Mouse (Mus musculus): ENCODE measurements around the gene Tvp23b. TPM values are rescaled to one million over a fixed set of nuclear protein-coding genes. Genes with fewer than 3 reads are reported as not detected.

Tvp23b gene
- polyA plus RNA-seq, 1 experiment from 2014 or later, result 85.4 TPM

DNA sequence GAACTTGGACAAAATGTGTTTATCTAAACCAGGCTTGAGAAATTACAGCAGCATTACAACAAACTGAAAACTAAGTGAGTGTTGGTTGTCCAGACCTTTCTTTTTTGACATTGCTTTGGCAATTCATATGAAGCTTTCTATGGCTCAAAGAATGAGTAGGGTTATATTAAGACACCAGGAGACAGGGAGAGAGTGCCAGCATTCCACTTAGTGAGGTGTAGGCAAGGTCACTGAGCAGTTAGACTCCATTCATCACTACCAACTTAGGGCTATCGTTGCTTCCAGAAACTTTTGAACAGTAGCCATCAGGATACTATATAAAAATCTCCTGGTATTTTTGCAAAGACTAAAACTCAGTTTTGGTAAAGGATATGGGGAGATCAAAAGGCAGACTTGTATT, 1.9 kb upstream of the Tvp23b start:
- no peak for ATAC-seq (ENCODE audit: insufficient read depth, low FRiP score)
- H3K4me2 ChIP-seq (ENCODE audit: low read depth, low read length), result no peak overlapping the region
- 60% methylated on average over 1 of the region's 1 CpGs for WGBS

DNA sequence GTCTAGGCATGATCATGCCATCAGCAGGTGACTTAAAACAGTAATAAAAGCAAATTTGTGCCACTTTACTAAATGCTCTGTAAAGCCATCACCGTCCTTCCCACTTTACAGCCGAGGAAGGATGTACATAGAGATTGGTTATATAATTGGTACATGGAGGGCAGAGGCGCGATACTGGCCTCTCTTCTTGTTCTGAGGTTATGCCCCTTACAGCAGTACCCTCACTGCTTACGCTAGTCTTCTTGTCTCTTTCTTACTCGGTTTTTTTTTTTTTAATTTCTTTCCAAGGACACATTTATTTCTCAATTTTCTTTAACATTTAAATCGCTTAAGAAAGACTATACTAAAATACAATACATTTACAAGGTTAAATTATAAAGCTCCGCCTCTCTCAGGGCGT, 527 bp upstream of the Tvp23b start:
- Histone ChIP-seq H3K36me3 (ENCODE audit: control insufficient read depth, insufficient read depth, low read length) (no peaks in the 10 kb centered on the region), H3K27ac (ENCODE audit: low read length) (peak overlapping the region; percentile 63; the same call in 1 of the 2 replicates), H3K9me3 (replicated peaks; ENCODE audit: control insufficient read depth, low read length) (no peaks in the 10 kb centered on the region), H3K4me2 (ENCODE audit: low read depth, low read length) (peak overlapping the region; percentile 51), H3K9ac (ENCODE audit: low read length) (peak overlapping the region; percentile 64; the same call in 1 of the 2 replicates), H3K4me1 (ENCODE audit: control insufficient read depth, insufficient read depth, low read length) (peaks cover 6% of the 10 kb centered on the region; the same call in 1 of the 2 replicates), H3K27me3 (ENCODE audit: control insufficient read depth, insufficient read depth, low read length) (no peaks in the 10 kb centered on the region), H3K4me3 (replicated peaks; ENCODE audit: low read length) (peak overlapping the region; percentile 77)
- ATAC-seq (ENCODE audit: insufficient read depth, low FRiP score), result no peak
- 23% methylated on average over 9 of the region's 9 CpGs for WGBS

More for the DNA sequence above, 1.9 kb upstream of the Tvp23b start:
- H3K9me3 ChIP-seq (replicated peaks; ENCODE audit: control insufficient read depth, low read length), result no peaks in the 10 kb centered on the region
- H3K27me3 ChIP-seq (ENCODE audit: control insufficient read depth, insufficient read depth, low read length), result no peaks in the 10 kb centered on the region
- peaks cover 6% of the 10 kb centered on the region; the same call in 1 of the 2 replicates for H3K4me1 ChIP-seq (ENCODE audit: control insufficient read depth, insufficient read depth, low read length)
- H3K4me3 ChIP-seq (replicated peaks; ENCODE audit: low read length), result no peak overlapping the region
- H3K36me3 ChIP-seq (ENCODE audit: control insufficient read depth, insufficient read depth, low read length), result no peaks in the 10 kb centered on the region
- no peak overlapping the region for H3K27ac ChIP-seq (ENCODE audit: low read length)
- no peak overlapping the region for H3K9ac ChIP-seq (ENCODE audit: low read length)

- Histone ChIP-seq H3K9ac (ENCODE audit: low read length) (no peak overlapping the region), H3K4me1 (ENCODE audit: control insufficient read depth, insufficient read depth, low read length) (peaks cover 6% of the 10 kb centered on the region; the same call in 1 of the 2 replicates), H3K36me3 (ENCODE audit: control insufficient read depth, insufficient read depth, low read length) (peaks cover 6% of the 10 kb centered on the region; the same call in 1 of the 2 replicates), H3K4me2 (ENCODE audit: low read depth, low read length) (no peak overlapping the region), H3K27me3 (ENCODE audit: control insufficient read depth, insufficient read depth, low read length) (no peaks in the 10 kb centered on the region), H3K9me3 (replicated peaks; ENCODE audit: control insufficient read depth, low read length) (no peaks in the 10 kb centered on the region), H3K4me3 (replicated peaks; ENCODE audit: low read length) (no peak overlapping the region), H3K27ac (ENCODE audit: low read length) (no peak overlapping the region)
- no peak for ATAC-seq (ENCODE audit: insufficient read depth, low FRiP score)
- WGBS, result 90% methylated on average over 8 of the region's 8 CpGs
Measured at GRCm38 (mm10) chr11:62883407-62883806, 4.2 kb downstream of the Tvp23b start.

DNA sequence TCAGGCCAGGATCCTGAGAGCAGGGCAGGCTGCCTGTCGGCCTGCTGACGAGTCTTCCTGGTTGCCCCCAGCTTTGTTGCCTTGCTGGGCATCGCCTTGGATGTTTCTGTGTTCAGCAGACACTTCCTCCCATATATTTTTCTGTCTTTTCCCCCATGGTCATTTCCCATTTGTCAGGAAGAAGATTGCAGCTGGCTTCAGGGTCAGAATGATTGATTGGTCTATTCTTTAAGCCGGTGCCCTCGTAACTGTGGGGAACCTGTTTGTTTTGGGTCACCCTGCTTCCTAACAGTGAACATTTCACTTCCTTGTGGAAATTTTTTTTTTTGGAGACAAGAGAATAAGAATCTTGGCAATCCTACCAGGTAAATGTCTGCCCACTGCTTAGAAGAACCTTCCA, 6.1 kb downstream of the Tvp23b start:
- Histone ChIP-seq H3K4me2 (ENCODE audit: low read depth, low read length) (no peak overlapping the region), H3K27me3 (ENCODE audit: control insufficient read depth, insufficient read depth, low read length) (no peaks in the 10 kb centered on the region), H3K4me1 (ENCODE audit: control insufficient read depth, insufficient read depth, low read length) (peaks cover 2% of the 10 kb centered on the region; the same call in 1 of the 2 replicates), H3K36me3 (ENCODE audit: control insufficient read depth, insufficient read depth, low read length) (peaks cover 6% of the 10 kb centered on the region; the same call in 1 of the 2 replicates), H3K9ac (ENCODE audit: low read length) (no peak overlapping the region), H3K9me3 (replicated peaks; ENCODE audit: control insufficient read depth, low read length) (no peaks in the 10 kb centered on the region), H3K4me3 (replicated peaks; ENCODE audit: low read length) (no peak overlapping the region), H3K27ac (ENCODE audit: low read length) (no peak overlapping the region)
- WGBS, result 57% methylated on average over 5 of the region's 5 CpGs
- no peak for ATAC-seq (ENCODE audit: insufficient read depth, low FRiP score)

GRCm38 (mm10) chr11:62890796-62891195, 11.5 kb downstream of the Tvp23b start:
- Histone ChIP-seq H3K4me3 (replicated peaks; ENCODE audit: low read length) (no peak overlapping the region), H3K9me3 (replicated peaks; ENCODE audit: control insufficient read depth, low read length) (no peaks in the 10 kb centered on the region), H3K27ac (ENCODE audit: low read length) (no peak overlapping the region), H3K27me3 (ENCODE audit: control insufficient read depth, insufficient read depth, low read length) (no peaks in the 10 kb centered on the region), H3K4me1 (ENCODE audit: control insufficient read depth, insufficient read depth, low read length) (no peaks in the 10 kb centered on the region), H3K4me2 (ENCODE audit: low read depth, low read length) (no peak overlapping the region), H3K36me3 (ENCODE audit: control insufficient read depth, insufficient read depth, low read length) (peaks cover 6% of the 10 kb centered on the region; the same call in 1 of the 2 replicates), H3K9ac (ENCODE audit: low read length) (no peak overlapping the region)
- 87% methylated on average over 4 of the region's 4 CpGs for WGBS
- no peak for ATAC-seq (ENCODE audit: insufficient read depth, low FRiP score)

DNA sequence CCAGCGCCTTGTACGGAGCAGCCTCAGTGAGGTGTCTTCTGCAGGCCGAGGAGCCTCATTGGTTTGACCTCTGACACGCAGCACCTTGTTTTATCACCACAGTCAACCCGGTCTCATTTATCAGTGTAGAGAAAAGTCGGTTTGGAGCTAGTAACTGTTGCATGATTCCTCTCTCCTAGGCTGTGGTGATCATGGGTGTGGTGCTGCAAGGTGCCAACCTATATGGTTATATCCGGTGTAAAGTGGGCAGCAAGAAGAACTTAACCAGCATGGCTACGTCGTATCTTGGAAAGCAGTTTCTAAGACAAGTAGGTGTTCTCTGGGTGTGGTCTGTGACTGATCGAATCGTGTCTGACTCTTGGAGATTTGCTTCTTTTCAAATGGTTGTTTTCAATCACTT, 12.5 kb downstream of the Tvp23b start:
- ATAC-seq (ENCODE audit: insufficient read depth, low FRiP score), result no peak
- no peak overlapping the region for H3K4me2 ChIP-seq (ENCODE audit: low read depth, low read length)
- no peaks in the 10 kb centered on the region for H3K4me1 ChIP-seq (ENCODE audit: control insufficient read depth, insufficient read depth, low read length)
- no peaks in the 10 kb centered on the region for H3K27me3 ChIP-seq (ENCODE audit: control insufficient read depth, insufficient read depth, low read length)
- no peak overlapping the region for H3K9ac ChIP-seq (ENCODE audit: low read length)
- H3K27ac ChIP-seq (ENCODE audit: low read length), result no peak overlapping the region
- H3K4me3 ChIP-seq (replicated peaks; ENCODE audit: low read length), result no peak overlapping the region
- H3K9me3 ChIP-seq (replicated peaks; ENCODE audit: control insufficient read depth, low read length), result no peaks in the 10 kb centered on the region
- no peaks in the 10 kb centered on the region; the same call in 1 of the 2 replicates for H3K36me3 ChIP-seq (ENCODE audit: control insufficient read depth, insufficient read depth, low read length)
- 88% methylated on average over 11 of the region's 11 CpGs for WGBS

GRCm38 (mm10) chr11:62901699-62902323, 22.6 kb downstream of the Tvp23b start:
- no peaks in the 10 kb centered on the region for H3K4me1 ChIP-seq (ENCODE audit: control insufficient read depth, insufficient read depth, low read length)
- WGBS, result 32% methylated on average over 12 of the region's 12 CpGs
- no peaks in the 10 kb centered on the region for H3K36me3 ChIP-seq (ENCODE audit: control insufficient read depth, insufficient read depth, low read length)
- no peak overlapping the region for H3K27ac ChIP-seq (ENCODE audit: low read length)
- no peaks in the 10 kb centered on the region for H3K9me3 ChIP-seq (replicated peaks; ENCODE audit: control insufficient read depth, low read length)
- no peak overlapping the region for H3K4me3 ChIP-seq (replicated peaks; ENCODE audit: low read length)
- no peaks in the 10 kb centered on the region for H3K27me3 ChIP-seq (ENCODE audit: control insufficient read depth, insufficient read depth, low read length)
- H3K4me2 ChIP-seq (ENCODE audit: low read depth, low read length), result no peak overlapping the region
- ATAC-seq (ENCODE audit: insufficient read depth, low FRiP score), result peak; percentile 56; the same call in 1 of the 2 replicates
- H3K9ac ChIP-seq (ENCODE audit: low read length), result no peak overlapping the region

- H3K36me3 ChIP-seq (ENCODE audit: control insufficient read depth, insufficient read depth, low read length), result no peaks in the 10 kb centered on the region
- no peaks in the 10 kb centered on the region for H3K9me3 ChIP-seq (replicated peaks; ENCODE audit: control insufficient read depth, low read length)
- 77% methylated on average over 5 of the region's 6 CpGs for WGBS
- no peak for ATAC-seq (ENCODE audit: insufficient read depth, low FRiP score)
- no peaks in the 10 kb centered on the region for H3K4me1 ChIP-seq (ENCODE audit: control insufficient read depth, insufficient read depth, low read length)
- no peak overlapping the region for H3K9ac ChIP-seq (ENCODE audit: low read length)
- H3K4me3 ChIP-seq (replicated peaks; ENCODE audit: low read length), result no peak overlapping the region
- H3K27ac ChIP-seq (ENCODE audit: low read length), result no peak overlapping the region
- H3K4me2 ChIP-seq (ENCODE audit: low read depth, low read length), result no peak overlapping the region
- H3K27me3 ChIP-seq (ENCODE audit: control insufficient read depth, insufficient read depth, low read length), result no peaks in the 10 kb centered on the region
Measured at GRCm38 (mm10) chr11:62903871-62904495, 24.7 kb downstream of the Tvp23b start.

GRCm38 (mm10) chr11:62909720-62910306, 30.6 kb downstream of the Tvp23b start:
- no peak overlapping the region for H3K9ac ChIP-seq (ENCODE audit: low read length)
- ATAC-seq (ENCODE audit: insufficient read depth, low FRiP score), result no peak
- no peaks in the 10 kb centered on the region for H3K9me3 ChIP-seq (replicated peaks; ENCODE audit: control insufficient read depth, low read length)
- 75% methylated on average over 3 of the region's 3 CpGs for WGBS
- H3K4me2 ChIP-seq (ENCODE audit: low read depth, low read length), result no peak overlapping the region
- no peaks in the 10 kb centered on the region for H3K27me3 ChIP-seq (ENCODE audit: control insufficient read depth, insufficient read depth, low read length)
- no peaks in the 10 kb centered on the region for H3K36me3 ChIP-seq (ENCODE audit: control insufficient read depth, insufficient read depth, low read length)
- no peaks in the 10 kb centered on the region for H3K4me1 ChIP-seq (ENCODE audit: control insufficient read depth, insufficient read depth, low read length)
- H3K4me3 ChIP-seq (replicated peaks; ENCODE audit: low read length), result no peak overlapping the region
- no peak overlapping the region for H3K27ac ChIP-seq (ENCODE audit: low read length)

All from stomach, embryonic 16.5 days (tissue).